Mouse (Mus musculus): Measurements from ENCODE around the gene 1700029P11Rik.

GRCm38 (mm10) chr15:81955414-81955813 is 24.9 kb upstream of the 1700029P11Rik start:
- TF ChIP-seq CTCF (conservative IDR thresholded peaks at IDR 0.05; ENCODE audit: insufficient read depth, insufficient read length, low read depth, low read length), result no peak
- no peak for TF ChIP-seq POLR2A (IDR thresholded peaks at IDR 0.05; ENCODE audit: low read depth, low read length)
